Mouse (Mus musculus): ENCODE measurements around the gene Crtap.

DNA sequence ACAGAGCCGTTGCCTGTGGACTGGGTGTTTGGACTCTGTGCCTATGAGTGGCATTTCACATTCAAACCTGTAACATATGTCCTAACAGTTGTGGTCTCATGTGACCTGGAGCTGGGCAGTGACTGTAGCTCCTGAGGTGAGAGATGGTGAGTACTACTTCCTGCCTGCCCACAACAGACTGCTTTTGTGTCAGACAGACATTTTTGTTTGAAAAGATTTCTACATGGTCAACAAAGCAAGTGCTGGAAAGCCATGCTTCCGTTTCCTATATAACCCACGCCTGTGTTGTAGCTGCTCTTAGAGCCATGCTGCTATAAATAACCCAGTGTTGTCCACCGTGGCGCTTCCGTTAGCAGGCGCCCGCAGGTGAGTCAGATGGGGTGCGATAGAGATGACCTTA, 21.9 kb upstream of the Crtap start:
- TF ChIP-seq POLR2A (IDR thresholded peaks at IDR 0.05; ENCODE audit: low read depth, low read length) (no peak), CTCF (conservative IDR thresholded peaks at IDR 0.05; ENCODE audit: insufficient read depth, insufficient read length, low read depth, low read length) (no peak)

Data from kidney, adult 2 months (tissue).